Mouse (Mus musculus) ES-E14 (cell line): ENCODE measurements at regions not wholly inside any gene's neighbourhood (a gene's known extent, or its start where the extent isn't known, plus 50 kb on each side); places are given as distances from the start of the nearest gene placed in this dataset.

Source experiments
- DNase-seq: peaks from one replicate; pipeline ENCODE4 v3.0.0-alpha.2; 2013; ENCODE audit warnings: low read depth, low spot score
- H3K27ac ChIP-seq: 2 replicates; pipeline ENCODE4 v1.5.1; 2012; ENCODE audit warnings: low read depth, mild to moderate bottlenecking, low read length, moderate library complexity, mixed read lengths; ENCODE audit not compliant: poor library complexity, insufficient read depth, severe bottlenecking
- H3K36me3 ChIP-seq: 2 replicates; pipeline ENCODE4 v1.6.1; 2012; ENCODE audit warnings: mild to moderate bottlenecking, low read length, moderate library complexity, mixed read lengths; ENCODE audit not compliant: control insufficient read depth, poor library complexity, insufficient read depth, severe bottlenecking
- H3K4me1 ChIP-seq, 2 experiments: fragments of 150-350 bp in 1 of 2; sonication (generic) in 1 of 2; 2 replicates each; pipeline ENCODE4 v1.6.1; 2012; ENCODE audit warnings: low read length in 2 of 2, mild to moderate bottlenecking in 1 of 2, mixed read lengths in 1 of 2; ENCODE audit not compliant: control insufficient read depth in 2 of 2, insufficient read depth in 2 of 2, poor library complexity in 1 of 2
- H3K4me3 ChIP-seq, 2 experiments: fragments of 150-350 bp in 1 of 2; sonication (generic) in 1 of 2; 2 replicates each; pipeline ENCODE4 v1.5.1; 2012; ENCODE audit warnings: low read length in 2 of 2, low read depth in 1 of 2, mild to moderate bottlenecking in 1 of 2, mixed read lengths in 1 of 2; ENCODE audit not compliant: insufficient read depth in 1 of 2, poor library complexity in 1 of 2, severe bottlenecking in 1 of 2
- H3K9ac ChIP-seq: 2 replicates; pipeline ENCODE4 v1.6.1; 2012; ENCODE audit warnings: low read depth, mild to moderate bottlenecking, low read length, mixed read lengths; ENCODE audit not compliant: poor library complexity, insufficient read depth, severe bottlenecking
- H3K9me3 ChIP-seq: fragments of 150-350 bp; sonication (generic); 2 replicates; pipeline ENCODE4 v1.6.1; 2012; ENCODE audit warnings: low read depth, mild to moderate bottlenecking, low read length; ENCODE audit not compliant: control insufficient read depth, insufficient read depth
- CHD2 ChIP-seq: IDR thresholded peaks from 2 replicates; pipeline ENCODE4 v1.6.1; 2014; ENCODE audit warnings: mild to moderate bottlenecking, low read depth, low read length, inconsistent platforms
- HCFC1 ChIP-seq: IDR thresholded peaks from 2 replicates; pipeline ENCODE4 v1.6.1; 2012; ENCODE audit warnings: low read length, inconsistent platforms, borderline replicate concordance; ENCODE audit not compliant: insufficient read depth
- MAFK ChIP-seq: IDR thresholded peaks from 2 replicates; pipeline ENCODE4 v1.6.1; 2014; ENCODE audit warnings: mild to moderate bottlenecking, low read depth, low read length, inconsistent platforms; ENCODE audit not compliant: insufficient read depth
- ZC3H11A ChIP-seq: IDR thresholded peaks from 2 replicates; pipeline ENCODE4 v1.6.1; 2012; ENCODE audit warnings: low read depth, mild to moderate bottlenecking, inconsistent platforms, low read length, borderline replicate concordance
- ZNF384 ChIP-seq: IDR thresholded peaks from 2 replicates; pipeline ENCODE4 v1.6.1; 2012; ENCODE audit warnings: low read depth, low read length, inconsistent platforms
- in situ Hi-C, 2 experiments: fragments of 600-800 bp; cut with MboI; formaldehyde crosslinking; loops; one replicate each; pipeline ENCODE4 v1.15.1; 2025; ENCODE audit warnings: low sequenced_read_pairs in 2 of 2, inconsistent platforms in 1 of 2; ENCODE audit not compliant: unreplicated experiment in 2 of 2

DNA sequence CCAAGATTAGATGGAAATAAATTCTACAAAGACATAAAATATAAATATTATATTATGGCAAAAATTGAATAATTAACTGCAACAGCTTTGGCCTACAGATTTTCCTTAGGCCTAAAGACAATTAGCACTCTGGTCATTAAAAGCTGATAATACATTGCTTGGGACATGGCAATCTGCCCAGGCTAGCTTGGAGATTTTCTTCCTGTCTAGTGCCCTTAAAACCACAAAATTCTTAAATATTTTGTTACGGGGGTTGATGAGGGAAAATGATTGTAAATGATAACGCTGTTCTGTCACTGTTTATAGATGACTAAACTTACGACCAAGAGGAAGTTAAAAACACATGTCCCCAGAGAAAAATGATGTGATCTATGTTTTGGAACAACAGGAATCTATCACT is 261.9 kb downstream of the Epha7 start:
- H3K36me3 ChIP-seq: no peaks in the 10 kb centered on the region
- H3K9ac ChIP-seq: no peak overlapping the region
- DNase-seq: no peak
- no peaks in the 10 kb centered on the region for H3K4me1 ChIP-seq
- no peak overlapping the region for H3K4me3 ChIP-seq
- H3K9me3 ChIP-seq: no peaks in the 10 kb centered on the region
- in situ Hi-C loops: no loop called here
- H3K27ac ChIP-seq: no peak overlapping the region
- no peak for TF ChIP-seq HCFC1
- no peak for TF ChIP-seq MAFK
- TF ChIP-seq ZNF384: no peak
- TF ChIP-seq ZC3H11A: no peak
- TF ChIP-seq CHD2: no peak

DNA sequence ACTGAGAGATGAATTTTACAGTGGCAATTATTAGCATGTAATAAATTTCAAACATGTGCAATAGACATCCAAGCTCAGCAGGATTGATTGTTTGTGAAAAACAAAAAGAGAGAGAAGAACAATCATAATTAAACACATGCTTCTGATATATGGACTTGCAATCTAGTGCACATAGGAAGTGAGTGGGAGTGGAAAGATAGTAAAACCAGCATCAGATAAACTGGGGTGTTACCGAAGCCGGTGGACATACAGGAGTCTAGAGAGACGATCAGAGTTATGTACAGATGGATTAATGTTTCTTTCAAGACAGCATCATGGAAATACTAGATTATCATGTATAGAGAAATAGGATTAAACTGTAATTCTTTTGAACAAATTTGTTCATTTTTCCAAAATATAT is 263.8 kb downstream of the Epha7 start:
- no peak overlapping the region for H3K27ac ChIP-seq

DNA sequence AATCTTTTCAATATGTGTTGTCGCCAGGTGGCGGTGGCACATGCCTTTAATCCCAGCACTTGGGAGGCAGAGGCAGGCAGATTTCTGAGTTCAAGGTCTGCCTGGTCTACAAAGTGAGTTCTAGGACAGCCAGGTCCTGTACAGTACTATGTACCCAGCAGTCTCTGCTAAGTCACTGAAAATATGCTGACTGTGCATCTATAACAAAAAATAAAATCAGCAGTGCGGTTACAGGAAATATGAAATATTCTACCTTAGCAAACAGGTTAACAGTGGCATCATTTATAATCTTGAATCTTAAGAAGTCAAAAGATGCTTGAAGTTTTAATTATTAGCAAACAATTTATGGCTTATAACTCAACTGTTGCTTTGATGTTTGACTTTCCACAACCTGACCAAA is 265.5 kb downstream of the Epha7 start:
- Histone ChIP-seq H3K36me3 (no peaks in the 10 kb centered on the region), H3K4me1 (no peaks in the 10 kb centered on the region), H3K9ac (no peak overlapping the region), H3K9me3 (no peaks in the 10 kb centered on the region), H3K4me3 (no peak overlapping the region), H3K27ac (no peak overlapping the region)
- DNase-seq: no peak
- in situ Hi-C loops: no loop called here
- TF ChIP-seq MAFK: peak; percentile 84
- TF ChIP-seq CHD2: no peak

More for the DNA sequence above, 263.8 kb downstream of the Epha7 start:
- Histone ChIP-seq H3K36me3 (no peaks in the 10 kb centered on the region), H3K4me1 (no peaks in the 10 kb centered on the region), H3K9ac (no peak overlapping the region), H3K9me3 (no peaks in the 10 kb centered on the region), H3K4me3 (no peak overlapping the region)
- no peak for DNase-seq
- TF ChIP-seq ZNF384: no peak
- no peak for TF ChIP-seq CHD2
- TF ChIP-seq MAFK: no peak
- no peak for TF ChIP-seq HCFC1
- TF ChIP-seq ZC3H11A: no peak
- in situ Hi-C loops: no loop called here

DNA sequence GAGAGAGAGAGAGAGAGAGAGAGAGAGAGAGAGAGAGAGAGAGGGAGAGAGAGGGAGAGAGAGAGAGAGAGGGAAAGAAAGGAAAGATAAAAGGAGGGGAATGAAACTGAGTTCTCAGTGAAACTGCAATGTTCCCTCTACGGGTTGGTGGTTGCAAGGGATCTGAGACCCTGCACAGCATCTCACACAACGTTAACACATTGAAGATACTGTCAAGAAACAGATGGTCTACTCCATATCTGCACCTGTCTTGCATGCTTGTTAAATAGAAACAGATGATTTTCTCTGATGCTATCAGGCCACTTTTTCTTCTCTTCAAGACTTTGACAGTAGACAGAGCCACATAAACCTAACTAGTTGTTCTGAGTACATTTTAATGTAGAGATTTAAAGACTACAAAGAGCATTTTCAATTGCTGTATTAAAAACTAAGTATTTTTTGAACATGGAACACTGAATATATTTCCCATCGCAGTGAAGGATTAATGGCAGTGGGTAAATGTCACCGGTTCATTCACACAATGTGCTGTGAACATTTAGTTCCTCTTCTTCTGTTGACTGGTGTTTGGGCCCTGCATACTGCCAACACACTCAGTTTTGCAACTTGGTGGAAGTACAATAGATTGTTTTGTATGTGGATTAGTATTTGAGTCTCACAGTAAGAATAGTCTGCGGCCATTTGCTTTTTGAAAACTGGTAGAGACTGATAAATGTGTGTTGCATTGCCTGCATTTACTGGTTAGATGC is 270.8 kb downstream of the Epha7 start:
- H3K4me3 ChIP-seq: no peak overlapping the region
- no peak for TF ChIP-seq ZNF384
- TF ChIP-seq CHD2: no peak
- TF ChIP-seq ZC3H11A: no peak
- no peak for TF ChIP-seq HCFC1
- no peak for TF ChIP-seq MAFK
- DNase-seq: no peak
- H3K9me3 ChIP-seq: no peaks in the 10 kb centered on the region
- in situ Hi-C loops: no loop called here
- H3K4me1 ChIP-seq: no peaks in the 10 kb centered on the region
- H3K36me3 ChIP-seq: no peaks in the 10 kb centered on the region
- H3K27ac ChIP-seq: no peak overlapping the region
- no peak overlapping the region for H3K9ac ChIP-seq

DNA sequence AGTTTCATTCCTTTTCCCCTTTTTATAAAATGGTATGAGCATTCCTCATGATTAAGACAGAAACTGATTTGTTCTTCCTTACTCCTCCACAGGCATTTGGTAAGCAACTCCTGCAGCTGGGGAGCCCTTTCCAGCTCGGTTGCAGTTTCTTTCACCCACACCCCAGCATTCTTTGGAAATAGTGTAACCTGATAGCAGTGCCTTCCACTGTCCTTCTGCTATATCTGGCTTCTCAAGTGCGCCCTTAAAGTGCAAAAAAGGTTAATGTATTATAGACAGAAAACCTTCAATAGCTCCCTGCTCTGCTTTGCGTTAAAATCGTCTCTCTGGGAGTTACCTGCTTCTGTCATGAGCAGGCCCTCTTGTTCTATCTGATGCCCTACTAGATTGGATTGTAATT is 278.0 kb downstream of the Epha7 start:
- Histone ChIP-seq H3K4me1 (peaks cover 10 to 12% of the 10 kb centered on the region in 2 experiments), H3K27ac (peak overlapping the region; percentile 80; the same call in 1 of the 2 replicates), H3K4me3 (no peak overlapping the region), H3K9ac (no peak overlapping the region), H3K36me3 (no peaks in the 10 kb centered on the region), H3K9me3 (no peaks in the 10 kb centered on the region)
- TF ChIP-seq ZNF384 (no peak), MAFK (no peak), CHD2 (no peak), ZC3H11A (no peak), HCFC1 (no peak)
- in situ Hi-C loops: no loop called here
- DNase-seq: no peak
